Mouse (Mus musculus) ES-E14 (cell line): ENCODE data around the gene Adcy9.

Experiments
- CHD2 ChIP-seq: IDR thresholded peaks from 2 replicates; pipeline ENCODE4 v1.6.1; 2014; ENCODE audit warnings: mild to moderate bottlenecking, low read depth, low read length, inconsistent platforms
- HCFC1 ChIP-seq: IDR thresholded peaks from 2 replicates; pipeline ENCODE4 v1.6.1; 2012; ENCODE audit warnings: low read length, inconsistent platforms, borderline replicate concordance; ENCODE audit not compliant: insufficient read depth
- ZNF384 ChIP-seq: IDR thresholded peaks from 2 replicates; pipeline ENCODE4 v1.6.1; 2012; ENCODE audit warnings: low read depth, low read length, inconsistent platforms

DNA sequence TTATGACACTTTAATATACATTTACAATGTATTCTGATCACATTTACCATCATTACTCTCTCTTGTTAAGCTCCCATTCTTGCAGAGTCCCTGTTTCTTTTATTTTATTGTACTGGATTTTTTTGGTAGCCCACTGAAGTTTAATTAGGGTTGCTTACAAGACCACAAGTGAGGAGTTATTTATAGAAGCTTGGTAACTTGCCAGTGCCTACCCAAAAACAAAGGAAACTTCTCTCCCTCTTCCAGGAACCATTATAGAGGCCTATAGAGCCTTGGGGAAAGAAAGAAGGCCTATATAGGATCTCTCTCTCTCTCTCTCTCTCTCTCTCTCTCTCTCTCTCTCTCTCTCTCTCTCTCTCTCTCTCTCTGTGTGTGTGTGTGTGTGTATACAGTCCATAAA is 93.2 kb downstream of the Adcy9 start:
- TF ChIP-seq ZNF384 (no peak), HCFC1 (no peak), CHD2 (no peak)
